Mouse (Mus musculus) layer of hippocampus, adult 9-10 months (tissue): ENCODE results near the gene Unk.

Experiments
- DNase-seq: peaks from one replicate; pipeline ENCODE4 v3.0.0; 2022; ENCODE audit warnings: low spot score

Gene Unk

DNA sequence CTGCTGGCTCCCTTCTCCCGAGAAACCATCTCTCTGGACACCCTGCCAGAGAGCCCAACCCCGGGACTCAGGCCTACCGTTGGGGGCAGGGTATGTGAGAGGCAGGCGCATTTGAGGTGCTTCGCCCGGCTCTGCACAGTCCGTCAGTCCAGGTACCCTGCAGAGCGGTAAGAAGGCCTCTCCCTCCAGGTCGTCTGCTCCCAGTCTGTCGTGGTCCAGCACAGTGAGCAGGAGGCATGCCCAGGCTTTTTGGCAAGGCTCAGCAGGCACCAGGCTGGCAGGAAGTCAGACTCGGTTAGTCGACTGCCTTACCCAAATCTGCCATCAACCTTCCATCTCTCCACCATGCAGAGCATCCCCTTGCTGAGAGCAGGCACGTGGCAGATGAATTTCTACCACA lies 33.4 kb downstream of the Unk start:
- DNase-seq = no peak

DNA sequence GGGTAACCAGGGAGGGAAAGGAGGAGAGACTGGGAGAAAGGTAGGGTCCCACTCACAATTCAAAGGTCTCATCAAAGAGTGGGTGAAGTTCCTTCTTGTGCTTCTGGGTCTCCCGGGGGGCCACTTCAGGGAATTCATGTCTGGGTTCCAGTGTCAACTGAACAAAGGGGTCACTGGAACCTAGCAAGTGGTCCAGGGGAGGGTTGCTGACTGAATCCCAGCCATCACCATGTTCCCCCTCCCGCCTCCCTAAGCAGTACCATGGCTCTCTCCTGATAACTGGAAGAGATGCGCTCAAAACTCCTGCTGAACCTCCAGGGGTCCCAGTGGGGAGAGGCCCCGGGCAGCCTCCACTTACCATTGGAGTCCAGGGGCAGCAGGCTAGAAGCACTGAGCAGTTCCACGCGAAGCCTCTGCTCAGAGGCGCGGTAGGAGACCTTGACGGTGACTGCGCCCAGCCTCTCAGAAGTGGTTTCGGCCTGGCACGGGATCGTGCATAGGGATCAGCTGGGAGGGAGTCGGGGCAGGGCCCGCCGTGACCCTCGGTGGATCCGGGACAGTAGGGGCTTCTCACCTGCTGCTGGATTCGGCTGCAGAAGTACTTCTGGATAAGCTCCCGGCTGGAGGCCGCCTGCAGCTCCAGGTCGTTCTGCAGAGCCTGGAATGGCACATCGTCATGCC lies 34.2 kb downstream of the Unk start:
- DNase-seq = no peak

DNA sequence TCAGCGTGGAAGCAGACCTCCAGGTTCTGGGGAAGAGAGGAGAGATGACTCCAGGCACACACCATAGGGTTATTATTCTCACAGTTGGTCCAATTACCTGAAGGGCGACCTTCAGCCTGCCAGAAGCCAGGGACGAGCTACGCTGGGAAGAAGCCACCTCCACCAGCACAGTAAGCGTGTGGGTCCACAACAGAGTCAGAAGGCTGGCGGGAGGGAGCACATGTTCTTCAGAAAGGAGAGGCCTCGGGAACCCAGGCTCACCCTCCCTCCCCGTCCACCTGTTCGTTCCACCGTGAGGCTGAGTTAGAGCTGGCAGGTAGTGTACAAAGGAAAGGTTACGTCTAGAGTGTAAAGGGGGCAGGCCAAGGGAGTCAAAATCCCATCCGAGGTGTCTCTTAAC lies 35.2 kb downstream of the Unk start:
- DNase-seq = no peak

DNA sequence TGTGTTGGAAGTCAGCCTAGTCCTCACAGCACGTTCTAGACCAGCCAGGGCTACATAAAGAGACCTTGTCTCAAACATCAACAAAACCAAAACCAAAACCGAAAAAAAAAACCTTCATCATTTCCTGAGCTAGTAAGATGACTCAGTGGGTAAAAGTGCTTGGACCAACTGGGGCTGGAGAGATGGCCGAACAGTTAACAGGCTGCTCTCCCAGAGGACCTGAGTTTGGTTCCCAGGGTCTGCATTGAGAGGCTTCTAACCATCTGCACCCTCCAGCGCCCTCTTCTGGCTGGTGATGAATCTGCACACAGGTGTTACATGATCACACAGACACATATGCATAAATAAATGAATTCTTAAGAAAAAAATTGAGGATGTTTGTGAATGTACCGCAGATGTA lies 41.4 kb downstream of the Unk start:
- no peak for DNase-seq

DNA sequence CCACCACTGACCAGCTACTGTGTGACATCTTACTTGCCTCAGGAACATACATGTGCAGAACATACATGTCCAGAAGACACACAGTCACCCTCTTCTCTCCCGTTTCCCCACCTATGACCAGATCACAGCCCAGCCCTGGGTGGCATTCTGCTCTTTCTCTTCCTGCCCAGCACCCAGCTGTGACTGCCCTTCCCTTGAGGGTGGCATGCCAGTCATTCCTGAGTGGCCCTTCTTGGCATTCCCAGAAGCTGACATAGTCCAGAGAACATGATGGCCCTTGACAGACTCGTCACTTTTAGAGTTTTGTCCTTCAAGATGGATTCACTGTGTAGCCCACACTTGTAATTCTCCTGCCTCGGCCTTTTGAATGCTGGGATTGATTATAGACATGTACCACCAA lies 42.5 kb downstream of the Unk start:
- DNase-seq = no peak

DNA sequence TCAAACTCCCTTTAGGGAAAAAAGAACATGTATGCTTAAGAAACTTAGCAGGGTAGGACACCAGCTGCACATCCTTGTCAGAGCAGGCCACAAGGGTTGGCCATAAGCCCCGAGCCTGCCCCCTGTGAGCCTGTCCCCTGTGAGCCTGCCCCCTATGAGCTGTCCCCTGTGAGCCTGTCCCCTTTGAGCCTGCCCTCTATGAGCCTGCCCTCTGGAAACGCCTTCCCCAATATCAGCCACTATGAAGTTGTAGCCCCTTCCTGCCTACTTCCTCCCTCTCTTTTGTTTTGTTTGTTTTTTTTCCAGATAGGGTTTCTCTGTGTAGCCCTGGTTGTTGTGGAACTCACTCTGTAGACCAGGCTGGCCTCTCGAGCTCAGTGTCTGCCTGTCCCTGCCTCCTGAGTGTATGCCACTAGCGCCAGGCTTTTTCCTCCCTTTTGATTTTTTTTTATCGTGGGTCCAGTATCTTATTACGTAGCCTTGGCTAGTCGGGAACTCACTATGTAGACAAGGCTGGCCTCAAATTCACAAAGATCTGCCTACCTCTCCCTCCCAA lies 44.4 kb downstream of the Unk start:
- no peak for DNase-seq

DNA sequence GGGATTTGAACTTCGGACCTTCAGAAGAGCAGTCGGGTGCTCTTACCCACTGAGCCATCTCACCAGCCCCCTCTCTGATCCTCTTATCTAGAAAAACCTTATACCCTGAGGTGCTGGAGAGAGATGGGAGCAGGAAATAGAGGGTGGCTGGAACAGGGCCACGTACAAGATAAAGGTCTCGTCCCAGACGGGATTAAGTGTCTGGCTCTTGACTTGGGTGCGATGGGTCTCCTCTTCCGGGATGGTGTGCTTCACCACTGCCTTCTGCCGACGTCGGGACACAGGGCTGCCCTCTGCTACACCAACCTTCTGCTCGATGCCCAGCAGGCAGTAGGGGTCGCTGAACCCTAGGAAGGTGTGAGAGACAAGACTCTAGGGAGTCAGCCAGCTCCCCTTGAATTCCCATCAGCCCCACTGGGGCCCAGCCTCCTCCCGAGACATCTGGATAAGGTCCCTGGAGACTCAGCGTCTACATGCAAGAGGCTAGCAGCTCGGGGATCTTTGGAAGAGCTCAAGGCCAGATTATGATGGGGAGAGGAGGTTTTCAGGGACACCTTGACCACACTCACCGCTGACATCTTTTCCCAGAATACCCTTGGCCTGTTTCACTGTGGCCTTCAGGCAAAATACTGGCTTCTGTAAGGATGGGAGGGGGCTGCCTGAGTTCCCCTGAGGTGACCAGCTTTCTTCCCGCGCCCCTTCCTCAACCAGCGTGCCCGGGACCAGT lies 45.6 kb downstream of the Unk start:
- no peak for DNase-seq

DNA sequence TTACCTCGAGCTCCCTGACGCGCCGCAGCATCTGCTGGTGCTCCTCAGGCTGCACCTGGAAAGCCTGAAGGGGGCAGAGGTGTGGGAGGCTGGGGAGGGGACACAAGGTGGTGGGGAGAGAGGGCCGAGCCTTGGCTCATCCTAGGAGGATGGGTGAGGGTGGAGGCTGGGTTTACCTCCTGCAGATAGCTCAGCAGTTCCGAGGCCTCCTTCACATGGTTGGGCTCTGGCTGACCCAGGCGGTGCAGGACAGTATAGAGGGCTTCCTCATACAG lies 46.1 kb downstream of the Unk start:
- no peak for DNase-seq

DNA sequence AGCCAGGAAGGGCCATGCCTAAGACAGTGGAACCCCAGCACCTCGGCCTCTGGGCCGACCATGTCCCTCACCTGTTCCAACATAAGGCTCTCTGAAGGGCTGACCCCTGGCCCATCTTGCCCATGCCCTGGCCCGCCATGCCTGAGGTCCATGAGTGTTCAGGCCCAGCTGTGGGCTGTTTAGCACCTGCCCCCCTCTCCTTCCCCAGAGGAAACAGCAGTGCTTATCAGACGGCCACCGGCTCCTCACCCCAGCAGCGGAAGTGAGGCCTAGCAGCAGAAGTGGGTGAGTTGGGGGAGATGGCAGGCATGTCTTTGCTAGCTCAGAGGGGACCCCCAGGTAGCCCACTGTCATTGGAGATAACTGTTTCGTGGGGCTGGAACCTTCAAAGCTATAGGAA lies 46.7 kb downstream of the Unk start:
- DNase-seq = no peak

DNA sequence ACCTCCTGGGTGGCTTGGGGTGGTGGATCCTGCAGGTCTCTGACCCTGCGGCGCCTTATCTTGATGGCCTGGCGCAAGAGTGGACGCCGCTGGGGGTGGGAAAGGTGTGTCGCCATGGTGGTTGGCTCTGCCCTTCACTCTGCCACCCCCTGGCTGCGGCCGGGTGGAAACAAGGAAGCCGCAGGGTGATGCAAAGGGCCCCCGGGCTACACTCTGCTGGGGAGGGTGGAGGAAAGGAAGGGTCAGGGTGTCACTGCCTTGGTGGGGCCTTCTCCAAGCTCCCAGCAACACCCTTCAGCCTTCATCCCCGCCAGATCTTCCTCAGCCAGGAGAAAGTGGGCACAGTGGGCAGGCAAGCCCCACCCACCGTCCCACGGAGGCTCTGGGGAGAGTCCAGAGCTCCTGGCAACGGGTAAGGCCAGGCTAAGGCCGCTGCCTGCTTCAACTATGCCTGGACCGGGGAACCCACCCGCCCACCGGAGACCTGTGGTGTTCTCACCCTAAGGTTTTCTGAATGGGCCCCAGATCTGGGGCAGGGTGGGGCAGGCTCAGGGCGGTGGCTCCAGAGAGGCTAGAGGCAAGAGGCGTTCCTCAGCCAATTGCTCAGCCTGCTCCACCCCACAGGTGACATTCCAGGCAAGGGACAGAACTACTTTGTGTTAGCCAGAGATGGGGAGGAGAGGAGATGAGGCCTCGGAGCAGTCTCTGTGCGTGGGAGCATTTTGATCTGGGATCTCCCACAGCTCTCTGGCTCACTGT lies 47.5 kb downstream of the Unk start, which contains the start of gene Unc13d:
TSS of gene Unc13d (minus strand) at position 516 of the 759 bp plus-strand sequence.
- no peak for DNase-seq

DNA sequence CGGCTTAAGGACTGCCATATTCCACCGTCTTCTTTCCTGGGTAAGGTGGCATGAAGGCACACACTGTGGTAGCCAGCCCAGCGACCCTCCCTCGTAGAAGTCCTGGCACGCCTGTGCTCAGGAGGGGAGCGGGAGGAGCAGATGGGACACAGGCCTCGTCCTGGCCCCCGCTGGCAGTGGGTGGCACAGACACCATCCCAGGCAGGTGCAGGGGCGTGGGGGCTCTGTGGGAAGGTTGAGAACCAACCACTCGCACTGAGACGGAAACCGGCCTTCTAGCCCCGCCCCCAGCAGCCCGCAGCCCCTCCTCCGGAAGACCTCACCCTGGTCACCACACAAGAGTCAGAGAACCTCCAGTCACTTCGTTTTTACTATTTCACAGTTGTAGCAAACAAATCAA lies 48.1 kb downstream of the Unk start:
- no peak for DNase-seq

DNA sequence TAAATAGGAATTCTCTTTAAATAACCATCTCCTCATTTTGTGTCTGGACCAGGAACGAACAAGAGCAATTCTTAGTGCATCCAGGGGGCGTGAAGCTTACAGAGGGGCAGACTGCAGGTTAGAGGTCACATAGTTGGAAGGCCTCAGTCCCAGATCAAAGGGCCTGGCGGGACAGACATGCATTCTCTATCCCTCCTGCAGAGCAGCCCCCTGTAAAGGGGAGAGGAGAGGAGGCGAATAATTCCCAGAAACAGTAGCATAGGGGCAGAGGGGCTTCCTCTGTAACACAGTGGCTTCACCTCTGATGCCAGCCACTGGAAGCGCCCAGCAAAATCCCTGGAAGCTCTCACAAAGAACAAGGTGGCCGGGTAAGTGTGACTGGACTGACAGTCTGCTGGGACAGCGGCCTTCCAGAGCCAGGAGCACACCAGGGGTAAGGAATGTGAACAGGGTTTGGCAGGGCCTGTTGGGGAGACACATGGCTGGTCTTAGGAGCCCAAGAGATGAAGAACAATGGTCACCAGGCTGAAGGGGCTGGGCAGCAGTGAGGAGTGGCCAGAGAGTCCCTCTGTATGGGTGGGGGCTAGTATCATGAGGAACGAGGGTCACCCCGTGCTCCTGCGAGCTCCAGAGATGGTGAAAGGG lies 48.7 kb downstream of the Unk start:
- DNase-seq = no peak

DNA sequence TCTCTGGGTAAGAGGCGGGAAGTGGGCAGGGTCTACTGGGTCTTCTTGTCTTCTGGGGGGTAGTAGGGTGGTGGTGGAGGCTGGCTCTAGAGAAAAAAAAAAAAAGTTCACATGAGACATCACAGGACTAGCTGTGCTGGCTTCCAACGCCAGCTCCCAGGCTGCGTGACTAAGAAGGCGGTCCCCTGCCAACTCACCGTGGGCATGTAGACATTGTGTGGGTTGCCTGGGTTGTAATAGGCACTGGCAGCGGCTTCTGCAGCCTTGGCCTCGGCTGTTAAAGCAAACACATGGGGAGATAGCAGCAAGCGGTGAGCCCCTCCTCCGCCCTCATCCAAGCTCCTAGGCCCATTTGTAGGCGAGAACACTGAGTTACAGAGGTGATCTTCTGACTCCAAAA lies 49.4 kb downstream of the Unk start:
- peak; percentile 61 for DNase-seq

DNA sequence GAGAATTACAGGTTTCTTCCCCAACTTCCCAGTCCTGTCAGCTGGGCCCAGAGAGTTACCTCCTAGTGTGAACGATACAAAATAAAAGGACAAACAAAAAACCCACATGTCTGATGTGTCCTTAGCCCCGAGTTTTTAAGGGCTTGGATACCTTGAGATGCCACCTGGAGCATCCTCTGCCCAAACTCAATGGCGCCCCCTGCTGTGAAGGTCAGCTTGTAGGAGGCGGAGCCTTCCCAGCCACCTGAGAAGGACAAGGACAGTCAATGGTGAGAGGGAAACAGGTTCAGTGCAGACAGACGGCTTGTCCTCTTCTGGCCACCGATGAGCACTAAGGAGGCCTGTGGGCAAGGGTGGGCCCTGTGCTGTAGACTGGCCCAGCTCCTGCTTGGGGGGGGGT lies 51.0 kb downstream of the Unk start:
- no peak for DNase-seq

DNA sequence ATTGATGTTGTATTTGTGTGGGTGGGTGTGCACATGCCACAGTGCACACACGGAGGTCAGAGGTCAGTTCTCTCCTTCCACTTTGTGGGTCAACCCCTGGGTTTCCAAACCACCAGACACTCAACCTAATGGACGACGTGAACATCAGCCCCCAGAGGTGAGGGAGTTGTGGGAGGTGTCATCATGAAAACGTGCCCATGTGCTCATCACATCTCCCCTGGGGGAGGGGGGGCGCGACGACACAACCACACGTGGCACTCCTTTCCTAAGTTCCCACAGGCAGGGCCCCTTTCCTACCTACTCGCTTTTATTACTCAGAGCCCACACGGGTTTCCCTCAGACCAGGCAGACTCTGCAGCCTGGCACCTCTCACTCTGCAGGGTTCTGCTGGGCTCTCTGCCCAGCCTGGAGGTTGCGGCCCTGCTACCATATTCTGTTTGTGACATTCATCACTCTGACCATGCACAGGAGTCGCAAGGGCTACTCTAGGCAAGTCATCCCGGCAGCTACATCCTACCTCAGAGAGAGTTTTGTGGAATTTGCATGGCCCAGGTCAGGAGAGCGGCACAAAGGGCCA lies 53.1 kb downstream of the Unk start:
- no peak for DNase-seq

DNA sequence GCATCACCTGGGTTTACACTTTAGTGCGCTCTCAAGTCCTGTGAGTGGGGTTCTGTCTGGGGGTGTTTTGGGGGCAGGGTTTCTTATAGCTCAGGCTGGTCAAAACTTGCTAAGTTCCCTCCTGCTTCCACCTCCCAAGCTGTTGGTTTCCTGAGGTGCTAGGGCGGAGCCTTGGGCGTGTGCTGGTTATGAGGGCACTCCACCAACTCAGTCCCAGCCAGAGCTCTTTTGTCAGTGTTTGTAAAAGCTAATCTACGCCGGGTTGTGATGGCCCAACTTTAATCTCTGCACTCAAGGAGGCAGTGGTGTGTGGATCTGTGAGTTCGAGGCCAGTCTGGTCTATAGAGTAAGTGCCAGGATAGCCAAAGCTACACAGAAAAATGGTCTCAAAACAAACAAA lies 54.0 kb downstream of the Unk start:
- no peak for DNase-seq

DNA sequence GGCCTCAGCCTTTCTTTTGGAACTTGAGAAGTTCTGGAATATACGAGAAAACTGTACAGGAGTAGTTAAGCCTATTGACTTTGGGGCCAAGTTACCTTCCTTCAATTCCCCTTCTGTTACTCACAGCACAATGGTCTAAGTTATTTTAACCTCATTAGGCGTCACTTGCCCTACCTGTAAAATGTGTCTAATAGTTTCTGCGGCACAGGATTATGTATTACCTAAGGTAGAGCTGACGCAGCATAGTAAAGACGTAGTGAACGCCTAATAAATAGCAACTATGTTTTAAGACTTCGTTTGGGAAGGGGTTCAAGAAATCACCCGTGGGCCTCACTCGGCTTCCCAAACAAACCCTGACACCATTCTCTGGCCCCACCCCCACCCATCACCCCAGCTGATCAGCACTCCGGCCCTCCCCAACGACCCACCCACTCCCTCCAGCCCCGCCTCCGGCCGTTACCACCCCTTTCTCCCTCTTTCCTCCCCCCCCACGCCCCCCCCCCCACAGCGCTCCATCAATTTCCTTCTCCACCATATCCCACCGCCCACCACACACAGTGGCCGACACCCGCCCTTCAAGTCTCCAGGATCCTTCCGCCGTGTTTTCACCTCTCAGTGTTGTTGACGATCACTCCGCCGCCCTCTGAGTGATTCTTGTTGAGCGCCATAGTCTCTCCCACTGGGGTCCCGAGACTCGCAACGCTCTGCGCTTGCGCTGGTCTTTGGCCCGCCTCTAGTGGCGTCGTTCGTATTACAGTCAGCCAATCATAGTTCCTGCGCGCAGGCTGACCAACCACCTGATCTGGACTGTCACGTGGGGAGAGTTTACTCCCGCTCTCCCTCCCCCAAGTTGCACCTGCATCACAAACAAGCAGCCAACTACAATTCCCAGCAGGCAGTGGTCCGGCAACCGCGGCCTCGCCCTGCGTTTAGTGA lies 56.4 kb downstream of the Unk start, which contains the start of gene Wbp2:
TSS of gene Wbp2 (minus strand) at position 738 of the 936 bp plus-strand sequence.
- peak; percentile 99 for DNase-seq

DNA sequence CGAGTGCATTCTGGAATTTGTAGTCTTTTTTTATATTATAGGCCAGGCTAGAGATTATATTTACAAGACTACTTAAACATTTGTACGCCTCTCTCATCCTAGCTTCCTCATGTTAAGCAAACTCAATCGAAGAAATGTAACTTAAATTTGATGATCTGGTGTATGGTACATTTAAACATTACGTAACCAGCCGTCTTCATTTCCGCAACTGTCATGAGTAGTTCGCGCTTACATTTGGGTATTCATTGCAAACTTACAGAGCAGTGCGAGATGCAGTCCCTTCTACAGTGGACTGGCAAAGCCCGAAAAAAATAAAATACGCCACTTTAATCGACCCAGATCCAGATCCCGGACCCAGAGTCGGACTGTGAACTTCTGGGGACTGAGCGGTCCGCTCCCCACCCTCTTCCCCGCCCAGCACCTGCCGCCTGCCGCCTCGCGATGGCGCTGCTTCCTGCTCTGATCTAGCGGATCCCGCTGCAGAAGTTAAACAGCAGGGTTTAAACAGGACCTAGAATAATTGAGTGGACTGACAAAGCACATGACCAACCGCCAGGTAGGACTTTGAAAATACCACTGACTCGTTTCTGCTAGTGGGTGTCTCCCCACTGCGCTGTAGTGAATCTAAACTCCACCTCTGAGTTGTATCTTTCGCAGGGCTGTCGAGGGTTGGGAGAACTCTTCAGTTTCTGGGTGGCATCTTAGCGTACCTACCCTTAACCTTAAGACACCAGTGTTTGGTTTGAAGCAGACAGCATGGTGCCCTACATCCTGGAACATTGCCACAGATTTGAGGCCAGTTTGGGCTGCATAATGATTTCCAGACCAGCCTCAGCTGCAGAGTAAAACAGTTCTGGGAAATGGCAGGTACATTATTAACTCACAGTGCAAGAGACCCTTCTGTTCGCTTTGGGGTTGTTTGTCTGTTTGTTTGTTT lies 57.3 kb downstream of the Unk start:
- DNase-seq = no peak

DNA sequence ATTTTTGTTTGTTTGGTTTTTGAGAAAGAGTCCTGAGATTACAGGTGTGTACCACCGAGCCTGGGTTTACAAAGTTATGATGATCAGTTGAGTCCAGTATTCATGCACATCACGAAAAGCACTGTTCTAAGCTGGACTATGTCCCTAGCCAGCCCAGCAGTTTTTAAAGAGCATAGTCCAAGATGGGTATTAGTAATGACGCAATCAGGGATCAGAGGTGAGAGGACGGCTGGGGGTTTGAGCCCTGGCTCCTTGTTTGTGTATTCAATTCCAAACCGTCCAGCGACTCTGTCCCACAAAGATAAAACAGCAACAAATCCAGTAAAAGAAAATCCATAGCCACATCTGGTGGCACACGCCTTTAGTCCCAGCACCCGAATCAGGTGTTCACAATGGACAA lies 58.1 kb downstream of the Unk start:
- no peak for DNase-seq
